Comparison of ENCODE assay signal across 24 mouse cellular contexts in the genomic region with DNA sequence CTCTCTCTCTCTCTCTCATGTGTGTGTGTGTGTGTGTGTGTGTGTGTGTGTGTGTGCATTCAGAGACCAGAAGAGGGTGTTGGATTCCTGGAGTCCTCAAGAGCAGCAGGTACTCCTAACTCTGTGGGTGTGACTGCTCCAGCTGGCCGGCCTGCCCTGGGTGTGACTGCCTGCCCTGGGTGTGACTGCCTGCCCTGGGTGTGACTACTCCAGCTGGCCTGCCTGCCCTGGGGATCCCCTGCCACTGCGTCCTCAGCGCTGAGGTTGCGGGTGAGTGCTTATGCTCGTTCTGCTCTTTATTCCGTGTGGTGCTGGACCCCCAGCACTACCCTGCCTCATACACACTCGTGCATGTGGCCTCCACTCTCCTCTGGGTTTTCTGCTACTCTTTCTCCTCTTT.
"Had no signal": no experiment of that assay in that cellular context is flagged by ENCODE, and none has a peak within 500 bp of the region (broad histone marks: within the 10 kb centered on the region; RNA-seq: fewer than 3 reads in every experiment).

No protein-coding gene starts in this region.

- ATAC-seq: hindbrain, embryonic 16.5 days; inflammation-experienced regulatory T-cells, adult 6 months had no signal

- H3K27me3 ChIP-seq: heart, embryonic 13.5 days; heart, embryonic 15.5 days; limb, embryonic 12.5 days; liver, embryonic 13.5 days; liver, embryonic 15.5 days had no signal

- H3K9ac ChIP-seq: heart, embryonic 13.5 days; heart, embryonic 15.5 days; hindbrain, embryonic 14.5 days; limb, embryonic 12.5 days; liver, embryonic 13.5 days; liver, embryonic 15.5 days had no signal

- H3K4me2 ChIP-seq: heart, embryonic 11.5 days; heart, embryonic 13.5 days; heart, embryonic 15.5 days; hindbrain, embryonic 14.5 days; limb, embryonic 12.5 days; liver, embryonic 11.5 days; liver, embryonic 13.5 days; liver, embryonic 15.5 days had no signal

- H3K36me3 ChIP-seq: heart, embryonic 13.5 days; heart, embryonic 15.5 days; limb, embryonic 10.5 days; limb, embryonic 12.5 days; liver, embryonic 13.5 days; liver, embryonic 15.5 days had no signal

- H3K27ac ChIP-seq: heart, adult 2 months; heart, embryonic 13.5 days; heart, embryonic 15.5 days; hindbrain, embryonic 14.5 days; layer of hippocampus, adult 2 months; limb, embryonic 10.5 days; limb, embryonic 12.5 days; liver, embryonic 13.5 days; liver, embryonic 15.5 days had no signal

- H3K4me3 ChIP-seq: heart, adult 2 months; heart, embryonic 13.5 days; heart, embryonic 15.5 days; layer of hippocampus, adult 2 months; limb, embryonic 10.5 days; limb, embryonic 12.5 days; liver, embryonic 13.5 days; liver, embryonic 15.5 days had no signal

- H3K9me3 ChIP-seq: heart, embryonic 13.5 days; heart, embryonic 15.5 days; limb, embryonic 10.5 days; limb, embryonic 12.5 days; liver, embryonic 13.5 days; liver, embryonic 15.5 days had no signal

- H3K4me1 ChIP-seq: heart, embryonic 13.5 days; heart, embryonic 15.5 days; liver, embryonic 13.5 days; liver, embryonic 15.5 days had no signal

- DNase-seq: gastrocnemius, postnatal 14 days; gastrocnemius, postnatal 36 days; heart, adult 11 months; heart, adult 2 months; heart, postnatal 14 days; heart, postnatal 4 days; kidney, adult 11 months; kidney, adult 2 months; kidney, postnatal 10 days; kidney, postnatal 25 days; kidney, postnatal 4 days; liver; liver, embryonic 13.5 days had no signal
